Mouse (Mus musculus): ENCODE results near the gene Cadps2. TPM values are rescaled to one million over a fixed set of nuclear protein-coding genes. Genes with fewer than 3 reads are reported as not detected.

The Cadps2 gene
- polyA plus RNA-seq, 1 experiment from 2014 or later: 1.1 TPM

DNA sequence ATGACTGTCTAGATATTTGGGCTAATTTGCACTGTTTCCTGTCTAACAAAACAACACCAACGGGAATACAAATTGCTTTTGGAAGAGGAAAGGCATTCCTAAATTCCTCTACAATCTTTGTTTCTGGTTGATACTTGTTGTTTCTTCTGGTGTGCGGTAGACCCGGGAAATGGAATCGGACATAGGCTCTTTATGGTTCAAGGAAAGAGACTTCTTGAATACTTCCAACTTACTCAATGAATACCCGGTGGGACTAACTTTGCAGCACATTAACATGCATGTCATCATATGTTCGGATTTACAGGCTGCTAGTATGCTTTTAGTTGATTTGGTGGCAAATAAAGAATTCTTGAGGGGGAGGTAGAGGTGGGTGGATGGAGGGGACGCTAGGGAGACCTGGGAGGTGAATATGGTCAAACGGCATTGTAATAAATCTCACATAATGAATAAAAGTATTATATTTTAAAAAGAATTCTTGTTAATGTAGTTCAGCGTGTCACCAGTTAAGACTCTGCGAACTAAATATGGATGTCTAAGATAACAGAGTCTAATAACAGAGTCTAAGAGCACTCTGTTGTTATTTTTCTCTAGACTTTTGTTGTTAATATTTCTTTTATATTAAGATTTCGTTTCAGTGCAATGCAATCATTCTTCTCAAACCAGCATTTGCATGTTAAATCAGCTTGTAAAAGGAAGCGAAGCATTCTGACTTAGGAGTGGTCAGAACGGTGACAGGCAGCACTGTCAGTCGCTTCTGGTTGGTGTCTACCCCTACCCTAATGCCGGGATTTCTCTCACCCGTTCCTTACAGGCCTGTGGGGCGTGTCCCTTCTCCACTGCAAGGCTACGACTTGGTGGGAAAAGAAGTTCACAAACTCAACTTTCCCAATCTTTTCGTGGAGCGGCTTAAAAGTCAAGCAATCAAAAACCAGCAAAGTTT, 586.8 kb downstream of the Cadps2 start:
- Histone ChIP-seq H3K36me3 (no peaks in the 10 kb centered on the region), H3K4me3 (peak overlapping the region; percentile 46), H3K27me3 (ENCODE audit: low read depth, poor library complexity, severe bottlenecking) (peaks cover 99% of the 10 kb centered on the region), H3K9me3 (replicated peaks) (no peaks in the 10 kb centered on the region), H3K27ac (replicated peaks) (no peak overlapping the region), H3K4me1 (peaks cover 35% of the 10 kb centered on the region)
- 2% methylated on average over 20 of the region's 20 CpGs for WGBS
- DNase-seq (ENCODE audit: low spot score): peak; percentile 52

GRCm38 (mm10) chr6:23251431-23251830, 587.8 kb downstream of the Cadps2 start:
- Histone ChIP-seq H3K27me3 (ENCODE audit: low read depth, poor library complexity, severe bottlenecking) (peaks cover 99% of the 10 kb centered on the region), H3K4me1 (peaks cover 38% of the 10 kb centered on the region), H3K9me3 (replicated peaks) (no peaks in the 10 kb centered on the region), H3K36me3 (no peaks in the 10 kb centered on the region), H3K4me3 (no peak overlapping the region), H3K27ac (replicated peaks) (no peak overlapping the region)
- no peak for DNase-seq (ENCODE audit: low spot score)
- WGBS: 4% methylated on average over 3 of the region's 3 CpGs

DNA sequence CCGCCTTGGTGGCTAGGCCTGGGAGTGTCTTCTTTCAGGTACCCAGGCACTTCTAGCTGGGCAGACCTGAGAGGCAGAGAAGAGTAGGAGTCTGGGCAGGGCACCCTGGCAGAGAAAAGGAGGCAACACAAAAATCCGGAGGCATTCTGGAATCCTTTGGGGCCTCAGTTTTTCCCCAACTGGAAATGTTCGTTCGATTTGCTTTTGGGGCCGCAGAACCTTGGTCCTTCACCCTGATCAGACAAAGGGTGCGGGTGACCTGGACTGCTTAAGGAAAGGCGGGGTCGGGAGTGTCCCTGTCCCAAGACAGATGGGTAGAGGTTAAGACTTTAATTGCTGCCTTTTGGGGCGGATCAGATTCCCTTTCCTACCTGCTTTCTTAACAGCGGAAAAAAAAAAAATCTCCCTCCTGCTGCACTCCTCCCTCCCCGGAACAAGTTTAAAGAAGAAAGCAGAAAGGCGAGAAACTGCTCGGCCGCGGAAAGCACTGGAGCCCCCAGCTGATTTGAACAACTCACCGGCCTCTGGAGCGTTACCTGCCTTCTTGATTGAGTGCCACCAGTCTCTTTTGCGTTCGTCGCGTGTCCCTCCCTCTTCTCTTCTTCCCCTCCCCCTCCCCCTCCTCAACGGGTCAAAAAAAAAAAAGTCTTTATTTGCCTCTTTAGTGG, 588.8 kb downstream of the Cadps2 start:
- Histone ChIP-seq H3K4me1 (peaks cover 42% of the 10 kb centered on the region), H3K27me3 (ENCODE audit: low read depth, poor library complexity, severe bottlenecking) (peaks cover 99% of the 10 kb centered on the region), H3K36me3 (no peaks in the 10 kb centered on the region), H3K9me3 (replicated peaks) (no peaks in the 10 kb centered on the region), H3K4me3 (peak overlapping the region; percentile 58), H3K27ac (replicated peaks) (peak overlapping the region; percentile 79)
- WGBS: under 1% methylated on average over 22 of the region's 22 CpGs
- DNase-seq (ENCODE audit: low spot score): peak; percentile 37

GRCm38 (mm10) chr6:23249616-23250287, 589.5 kb downstream of the Cadps2 start:
- Histone ChIP-seq H3K4me3 (peak overlapping the region; percentile 58), H3K27me3 (ENCODE audit: low read depth, poor library complexity, severe bottlenecking) (peaks cover 99% of the 10 kb centered on the region), H3K27ac (replicated peaks) (peak overlapping the region; percentile 79), H3K4me1 (peaks cover 42% of the 10 kb centered on the region), H3K9me3 (replicated peaks) (no peaks in the 10 kb centered on the region), H3K36me3 (no peaks in the 10 kb centered on the region)
- under 1% methylated on average over 29 of the region's 29 CpGs for WGBS
- DNase-seq (ENCODE audit: low spot score): peak; percentile 78

GRCm38 (mm10) chr6:23249053-23249401, 590.2 kb downstream of the Cadps2 start:
- Histone ChIP-seq H3K27ac (replicated peaks) (peak overlapping the region; percentile 79), H3K36me3 (no peaks in the 10 kb centered on the region), H3K9me3 (replicated peaks) (no peaks in the 10 kb centered on the region), H3K4me1 (peaks cover 40% of the 10 kb centered on the region), H3K27me3 (ENCODE audit: low read depth, poor library complexity, severe bottlenecking) (peaks cover 99% of the 10 kb centered on the region), H3K4me3 (peak overlapping the region; percentile 58)
- peak; percentile 60 for DNase-seq (ENCODE audit: low spot score)
- under 1% methylated on average over 24 of the region's 24 CpGs for WGBS

GRCm38 (mm10) chr6:23248313-23249052, 590.7 kb downstream of the Cadps2 start, which contains the start of gene Fezf1:
Fezf1 (minus strand) TSS chr6:23248362.
- under 1% methylated on average over 31 of the region's 31 CpGs for WGBS

DNA sequence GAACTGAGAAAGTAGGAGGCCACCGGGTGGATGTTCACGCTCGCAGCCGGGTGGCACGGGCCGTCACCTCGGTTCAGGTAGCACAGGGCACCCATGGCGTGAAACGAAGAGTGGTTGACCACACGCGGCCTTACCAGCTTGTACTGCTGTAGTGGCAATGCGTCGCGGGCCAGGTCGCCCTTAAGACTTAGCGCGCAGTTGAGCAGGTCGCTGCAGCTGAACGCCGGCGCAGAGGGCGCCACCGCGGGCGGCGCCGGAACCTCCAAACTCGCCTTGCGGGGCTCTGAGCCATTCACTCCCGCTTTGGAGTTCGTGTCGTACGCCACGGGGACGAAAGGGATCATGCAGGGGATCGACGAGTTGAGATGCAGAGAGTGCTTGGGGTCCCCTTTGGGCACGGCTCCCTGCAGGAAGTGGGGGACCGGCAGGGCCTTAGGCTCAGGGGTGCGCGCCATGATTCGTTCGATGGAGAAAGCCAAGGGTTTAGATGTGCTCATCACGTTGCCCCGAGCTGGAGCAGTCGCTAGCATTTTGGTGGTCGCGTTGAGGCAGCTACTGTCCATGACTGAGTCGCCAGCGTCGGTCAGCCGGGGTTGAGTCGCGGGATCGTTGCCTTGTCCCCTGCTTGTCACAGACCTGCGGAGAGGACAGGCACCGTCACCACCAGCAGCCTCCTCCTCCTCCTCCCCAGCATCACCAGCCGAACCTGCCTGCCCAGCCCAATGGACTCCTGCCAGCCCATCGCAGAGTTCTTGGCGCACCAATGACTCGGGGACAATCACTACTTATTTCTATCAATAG, 591.5 kb downstream of the Cadps2 start:
- Histone ChIP-seq H3K27me3 (ENCODE audit: low read depth, poor library complexity, severe bottlenecking) (peaks cover 99% of the 10 kb centered on the region), H3K36me3 (no peaks in the 10 kb centered on the region), H3K4me1 (peaks cover 36% of the 10 kb centered on the region), H3K9me3 (replicated peaks) (no peaks in the 10 kb centered on the region), H3K4me3 (peak overlapping the region; percentile 58), H3K27ac (replicated peaks) (peak overlapping the region; percentile 24)
- WGBS: under 1% methylated on average over 61 of the region's 61 CpGs
- DNase-seq (ENCODE audit: low spot score): peak; percentile 66

More at GRCm38 (mm10) chr6:23248313-23249052, 590.7 kb downstream of the Cadps2 start, which contains the start of gene Fezf1:
- Histone ChIP-seq H3K4me3 (peak within 1 kb of the TSS; percentile 58), H3K27ac (replicated peaks) (peak within 1 kb of the TSS; percentile 79), H3K9me3 (replicated peaks) (no peaks in the 10 kb centered on the region), H3K27me3 (ENCODE audit: low read depth, poor library complexity, severe bottlenecking) (peaks cover 99% of the 10 kb centered on the region), H3K36me3 (no peaks in the 10 kb centered on the region), H3K4me1 (peaks cover 34% of the 10 kb centered on the region)
- DNase-seq (ENCODE audit: low spot score): peak; percentile 59

GRCm38 (mm10) chr6:23246790-23247511, 592.3 kb downstream of the Cadps2 start:
- 1% methylated on average over 23 of the region's 23 CpGs for WGBS
- H3K4me3 ChIP-seq: peak overlapping the region; percentile 58
- H3K27ac ChIP-seq (replicated peaks): peak overlapping the region; percentile 24
- DNase-seq (ENCODE audit: low spot score): peak; percentile 28
- no peaks in the 10 kb centered on the region for H3K36me3 ChIP-seq
- peaks cover 99% of the 10 kb centered on the region for H3K27me3 ChIP-seq (ENCODE audit: low read depth, poor library complexity, severe bottlenecking)
- H3K9me3 ChIP-seq (replicated peaks): no peaks in the 10 kb centered on the region
- H3K4me1 ChIP-seq: peaks cover 36% of the 10 kb centered on the region

- 3% methylated on average over 17 of the region's 17 CpGs for WGBS
- Histone ChIP-seq H3K27me3 (ENCODE audit: low read depth, poor library complexity, severe bottlenecking) (peaks cover 99% of the 10 kb centered on the region), H3K4me1 (peaks cover 36% of the 10 kb centered on the region), H3K27ac (replicated peaks) (no peak overlapping the region), H3K36me3 (no peaks in the 10 kb centered on the region), H3K4me3 (peak overlapping the region; percentile 58), H3K9me3 (replicated peaks) (no peaks in the 10 kb centered on the region)
- no peak for DNase-seq (ENCODE audit: low spot score)
Measured at GRCm38 (mm10) chr6:23246061-23246789, 593.0 kb downstream of the Cadps2 start.

DNA sequence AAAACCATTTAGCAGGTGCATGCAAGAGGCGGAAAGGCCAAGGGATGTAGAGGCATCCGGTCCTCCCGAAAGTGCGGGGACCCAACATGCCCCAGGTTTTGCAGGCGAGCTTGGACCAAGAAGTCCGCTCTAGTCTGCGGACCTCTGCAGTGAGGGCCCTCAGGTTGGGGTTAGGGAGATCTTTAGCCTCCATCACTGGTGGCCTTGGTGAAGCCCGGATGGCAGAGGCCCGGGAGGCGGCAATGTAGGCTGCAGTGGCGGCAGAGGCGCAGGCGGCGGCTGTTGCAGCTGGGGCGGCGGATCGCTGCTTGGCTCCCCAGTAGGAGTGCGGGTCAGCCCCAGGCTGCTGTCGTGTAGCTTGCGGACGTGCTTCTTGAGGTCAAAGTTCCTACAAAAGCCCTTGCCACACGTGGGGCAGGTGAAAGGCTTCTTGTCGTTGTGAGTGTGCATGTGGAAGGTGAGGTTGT, 593.6 kb downstream of the Cadps2 start:
- Histone ChIP-seq H3K4me1 (peaks cover 36% of the 10 kb centered on the region), H3K4me3 (peak overlapping the region; percentile 58), H3K27ac (replicated peaks) (no peak overlapping the region), H3K27me3 (ENCODE audit: low read depth, poor library complexity, severe bottlenecking) (peaks cover 100% of the 10 kb centered on the region), H3K9me3 (replicated peaks) (no peaks in the 10 kb centered on the region), H3K36me3 (no peaks in the 10 kb centered on the region)
- peak; percentile 70 for DNase-seq (ENCODE audit: low spot score)
- under 1% methylated on average over 23 of the region's 23 CpGs for WGBS

Measured in midbrain, embryonic 10.5 days (tissue).